Mouse (Mus musculus): ENCODE data around the gene Tigar. TPM values are rescaled to one million over a fixed set of nuclear protein-coding genes. Genes with fewer than 3 reads are reported as not detected.

The Tigar gene
- total RNA-seq (2021), result 10 to 100 TPM; 18.4 to 22.3 TPM
- long read RNA-seq, experiment 1, partial matches to known transcripts, result 0 of 11 reads
- long read RNA-seq, experiment 1, other reads (novel, unspliced or antisense), result 7 of 11 reads
- long read RNA-seq, experiment 2, partial matches to known transcripts, result 1 of 5 reads
- long read RNA-seq, experiment 2, other reads (novel, unspliced or antisense), result 3 of 5 reads

DNA sequence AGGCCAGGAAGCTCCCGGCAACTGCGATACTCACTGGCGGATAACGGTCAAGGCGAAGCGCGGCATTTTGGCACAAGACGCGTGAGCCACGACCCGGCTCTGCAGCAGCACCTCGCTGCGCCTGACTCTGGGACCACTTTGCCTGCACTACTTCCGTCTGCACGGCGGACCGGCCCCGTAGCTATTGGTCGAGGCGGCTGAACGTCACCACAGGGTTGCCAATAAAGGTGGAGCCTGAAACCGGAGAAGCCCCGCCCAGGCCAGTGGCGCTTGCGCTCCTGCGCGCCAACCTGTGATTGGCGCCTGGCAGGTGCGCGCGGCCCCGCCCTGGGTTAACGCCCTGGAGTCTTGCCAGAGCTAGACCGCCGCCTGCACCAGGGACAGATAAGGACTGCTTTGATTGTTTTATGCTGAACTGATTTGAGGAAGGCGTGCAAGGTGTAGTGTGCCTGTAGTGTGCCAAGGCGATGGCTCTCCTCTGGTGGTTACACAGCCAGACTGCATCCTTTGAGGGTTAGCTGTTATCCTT lies at the start of gene Tigar:
TSS of gene Tigar (minus strand) at position 156 of the 529 bp plus-strand sequence.
- DNase-seq, result peak; percentile 96

DNA sequence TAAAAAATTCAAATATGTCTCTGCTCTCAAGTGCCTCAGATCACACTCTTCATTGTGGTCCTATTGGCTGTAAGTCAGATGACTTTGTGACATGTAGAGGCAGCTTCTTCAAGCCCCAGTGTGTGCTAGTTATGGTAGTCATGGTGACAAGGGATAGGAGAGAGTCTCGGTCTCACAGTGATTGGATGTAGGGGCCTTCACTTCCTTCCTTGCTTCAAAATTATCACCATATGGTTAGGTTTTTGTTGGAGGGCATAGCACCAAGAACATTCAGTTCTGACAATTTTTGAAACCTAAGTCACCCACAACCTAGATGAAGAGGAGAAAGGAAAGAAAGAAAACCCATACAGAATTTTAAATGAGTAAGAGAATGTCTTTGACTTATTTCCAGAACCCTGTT lies 48.0 kb upstream of the Tigar start:
- no peak for DNase-seq

DNA sequence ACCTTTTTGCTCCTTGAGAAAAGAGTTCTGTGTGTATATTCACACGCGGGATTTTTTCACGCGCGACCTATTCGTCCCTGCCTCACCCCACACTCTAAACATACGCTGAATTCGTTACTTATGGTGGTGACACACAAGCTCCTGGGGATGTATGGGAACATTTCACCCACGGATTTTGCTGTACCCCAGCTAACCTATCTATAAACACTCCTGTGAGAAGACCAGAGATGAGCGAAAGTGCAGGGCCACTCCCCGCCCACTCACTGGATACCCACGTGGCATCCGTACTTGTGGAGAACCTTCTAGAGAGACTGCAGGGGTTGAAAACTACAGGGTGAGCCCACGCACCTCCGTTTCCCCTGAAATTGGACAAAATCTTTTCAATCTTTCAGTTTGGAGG lies 46.1 kb upstream of the Tigar start:
- DNase-seq, result peak; percentile 51 to 57

DNA sequence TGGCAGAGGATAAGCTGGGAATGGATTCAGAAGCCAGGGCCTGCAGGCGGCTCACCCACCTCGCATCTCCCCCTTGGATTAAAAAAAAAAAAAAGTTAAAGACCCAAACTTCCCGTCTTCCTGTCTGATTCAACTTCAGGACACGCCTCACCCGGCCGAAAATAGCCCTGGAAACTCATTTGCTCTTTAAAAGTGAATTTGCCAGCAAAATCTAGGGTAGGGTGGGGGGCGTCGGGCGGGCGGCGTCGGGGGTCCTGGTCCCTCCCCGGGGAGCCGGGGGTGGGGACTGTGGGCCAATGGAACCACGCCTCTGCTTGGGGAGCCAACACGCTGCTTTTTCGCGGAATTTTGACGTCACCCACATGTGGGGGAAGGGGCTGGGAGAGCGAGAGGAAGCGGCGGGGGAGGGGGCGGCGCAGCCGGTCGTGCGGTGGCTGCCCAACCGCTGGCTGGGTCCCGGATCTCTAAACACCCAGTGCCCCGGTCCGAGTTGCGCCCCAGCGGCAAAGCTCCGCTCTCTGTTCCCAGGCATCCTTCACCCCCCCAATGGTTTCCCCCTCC lies 45.4 kb upstream of the Tigar start:
- DNase-seq, result peak; percentile 79 to 89

DNA sequence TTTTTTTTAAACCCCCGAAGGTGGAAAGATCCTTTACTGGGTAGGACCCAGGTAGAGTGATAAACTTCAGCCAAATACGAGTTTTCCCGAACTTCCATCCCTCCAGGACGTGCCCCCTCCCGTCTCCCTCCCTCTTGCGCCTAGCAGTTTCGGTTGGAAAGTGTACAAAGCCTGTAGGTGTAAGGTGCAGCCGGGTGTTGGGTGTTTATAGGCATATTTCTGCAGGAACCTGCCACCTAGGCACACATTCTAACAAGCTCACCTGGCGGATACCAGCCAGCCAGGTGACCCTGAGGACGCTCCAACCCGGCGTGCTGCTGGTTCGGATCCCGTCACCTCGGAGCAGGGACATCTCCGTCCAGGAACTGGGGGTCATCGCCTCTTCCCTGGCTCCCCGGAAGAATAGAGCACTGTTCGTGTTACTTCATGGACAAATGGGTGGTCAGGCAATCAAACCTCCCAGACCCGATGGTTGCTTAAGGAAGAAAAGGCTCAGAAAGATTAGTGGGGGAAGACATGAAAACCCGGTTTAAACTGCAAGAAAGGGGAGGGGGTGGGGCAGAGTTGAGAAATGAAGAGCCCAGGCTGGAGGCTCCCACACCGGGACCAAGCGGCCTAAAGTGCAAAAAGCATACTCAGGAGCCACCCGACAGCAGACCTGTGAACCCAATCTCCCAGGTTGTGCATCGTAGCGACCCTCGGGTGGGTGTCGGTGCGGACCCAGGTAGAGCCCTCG lies 44.8 kb upstream of the Tigar start:
- no peak for DNase-seq

DNA sequence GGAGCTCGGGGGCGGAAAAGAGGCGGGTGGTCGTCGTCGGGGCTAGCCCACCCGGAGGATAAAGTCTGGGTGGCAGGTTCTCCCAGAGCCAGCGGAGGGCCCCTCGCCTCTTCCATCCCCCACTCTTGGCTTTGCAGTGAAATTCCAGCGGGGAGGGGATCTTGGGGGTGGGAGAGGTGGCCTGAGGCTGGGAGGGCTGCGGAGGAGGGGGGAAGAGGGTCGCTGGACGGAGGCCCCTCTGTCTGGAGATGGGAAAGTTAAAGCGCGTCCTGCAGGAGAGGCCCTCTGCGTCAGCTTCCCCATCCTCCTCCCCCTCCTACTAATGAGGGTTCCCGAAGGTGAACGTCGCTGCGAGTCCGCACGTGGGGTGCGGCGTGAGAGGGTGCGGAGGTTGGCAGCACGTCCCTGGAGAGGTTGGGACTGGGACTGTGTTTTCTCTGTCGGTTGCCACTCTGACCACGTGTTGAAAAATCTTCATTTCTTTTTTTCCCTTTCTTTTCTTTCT lies 44.0 kb upstream of the Tigar start:
- peak; percentile 80 to 82 for DNase-seq

DNA sequence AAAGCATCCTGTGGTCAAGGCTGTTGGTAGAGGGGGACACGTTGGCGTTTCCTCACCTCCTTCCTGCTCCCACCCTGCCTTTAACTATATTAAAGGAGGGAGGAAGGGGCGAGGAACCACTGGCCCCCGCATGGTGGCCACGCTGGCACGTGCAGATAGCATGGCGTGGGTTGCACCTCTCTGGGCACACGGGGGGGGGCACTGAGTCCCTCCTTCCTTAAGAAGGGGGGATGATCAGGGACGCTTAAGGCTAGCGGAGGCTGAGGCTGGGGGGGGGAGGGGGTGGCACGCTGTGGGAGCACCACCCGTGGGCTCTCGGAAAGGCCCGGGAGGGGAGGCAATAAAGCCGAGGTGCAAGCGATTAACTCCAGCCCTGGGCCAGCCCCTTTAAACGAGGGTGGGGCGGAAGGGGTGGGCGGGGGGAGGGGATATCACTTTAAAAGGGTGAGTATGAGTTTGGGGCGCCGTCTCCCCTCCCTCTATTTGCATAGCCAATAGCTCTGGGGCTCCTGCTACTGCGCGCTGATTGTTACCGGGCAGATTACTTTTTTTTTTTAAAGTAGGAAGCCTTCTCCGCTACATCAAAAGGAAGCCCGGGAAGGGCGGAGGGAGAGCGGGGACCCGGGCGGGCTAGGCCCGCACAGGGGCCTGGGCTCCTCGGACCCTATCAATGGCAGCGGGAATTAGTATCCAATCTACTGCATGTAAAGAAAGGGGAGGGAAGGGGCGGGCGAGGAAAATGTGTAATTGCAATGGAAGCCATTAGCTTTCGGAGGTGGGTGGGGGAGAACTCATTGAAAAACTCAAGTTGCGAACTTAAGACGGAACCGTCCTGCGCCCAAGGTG lies 43.0 kb upstream of the Tigar start, which contains the start of gene Ccnd2:
TSS of gene Ccnd2 (minus strand) at position 88 of the 846 bp plus-strand sequence.
- peak; percentile 83 for DNase-seq

DNA sequence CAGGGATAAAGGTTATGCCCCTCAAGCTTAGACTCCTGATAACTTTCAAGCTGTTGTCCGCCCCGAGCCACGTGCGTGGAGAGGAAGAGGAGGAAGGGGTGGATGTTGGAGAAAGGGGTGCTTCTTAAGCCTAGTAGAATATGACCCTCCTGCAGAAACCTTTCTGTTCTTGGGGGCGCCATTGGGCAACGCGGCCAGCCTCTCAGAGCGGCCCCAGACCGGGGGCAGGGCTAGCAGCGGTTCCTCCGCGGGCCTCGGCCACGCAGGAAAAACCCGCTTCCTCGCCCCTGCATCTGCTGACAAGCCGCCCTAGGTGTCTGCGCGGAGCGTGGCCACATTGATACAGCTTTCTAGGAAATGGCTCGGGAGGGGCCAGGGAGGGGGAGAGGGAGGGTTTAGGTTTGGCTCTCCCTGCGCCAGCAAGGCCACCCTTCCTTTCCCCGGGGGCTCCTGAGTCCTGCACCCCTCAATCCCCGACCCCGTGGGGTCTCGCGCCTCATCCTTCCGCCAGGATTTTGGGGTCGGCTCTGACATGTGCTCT lies 42.3 kb upstream of the Tigar start:
- peak; percentile 62 to 74 for DNase-seq

DNA sequence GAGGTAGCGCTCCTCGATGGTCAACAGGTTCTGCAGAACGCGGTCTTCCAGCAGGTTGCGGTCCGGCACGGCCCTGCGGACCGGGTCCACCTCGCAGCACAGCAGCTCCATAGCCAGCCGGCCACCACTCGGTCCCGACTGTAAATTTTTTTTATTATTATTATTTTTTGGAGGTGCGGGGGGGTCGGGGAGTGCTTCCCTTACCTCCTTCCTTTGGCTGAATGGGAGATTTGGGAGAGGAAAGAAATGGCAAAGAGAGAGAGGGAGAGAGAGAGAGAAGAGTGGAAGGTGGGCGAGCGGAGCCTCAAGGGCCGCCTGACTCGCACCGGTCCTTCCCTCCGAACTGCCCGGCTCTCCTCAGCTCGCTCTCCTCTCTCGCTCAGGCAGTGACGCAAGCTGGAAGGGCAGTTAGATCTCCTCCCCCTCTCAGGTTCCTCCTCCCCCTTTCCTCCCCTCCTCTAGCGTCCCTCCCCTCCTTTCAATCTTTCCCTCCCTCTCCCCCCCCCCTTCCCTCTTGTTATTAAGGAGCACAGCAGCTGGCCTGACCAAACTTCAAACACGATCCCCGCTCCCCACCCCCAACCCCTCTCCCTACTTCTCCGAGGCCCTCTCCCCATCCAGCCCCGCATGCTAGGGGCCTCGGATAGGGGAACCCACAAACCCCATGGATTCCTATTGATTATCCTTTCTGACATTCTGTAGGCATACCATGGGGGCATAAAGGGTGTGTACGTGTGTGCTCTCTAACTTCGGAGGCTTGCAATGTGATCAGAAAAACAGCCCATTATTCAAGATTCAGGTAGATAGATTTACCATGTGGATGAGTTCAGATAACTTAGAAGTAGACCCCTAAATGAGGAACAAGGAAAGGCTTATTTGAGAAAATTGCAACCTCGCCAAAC lies 41.6 kb upstream of the Tigar start:
- peak; percentile 90 to 91 for DNase-seq

DNA sequence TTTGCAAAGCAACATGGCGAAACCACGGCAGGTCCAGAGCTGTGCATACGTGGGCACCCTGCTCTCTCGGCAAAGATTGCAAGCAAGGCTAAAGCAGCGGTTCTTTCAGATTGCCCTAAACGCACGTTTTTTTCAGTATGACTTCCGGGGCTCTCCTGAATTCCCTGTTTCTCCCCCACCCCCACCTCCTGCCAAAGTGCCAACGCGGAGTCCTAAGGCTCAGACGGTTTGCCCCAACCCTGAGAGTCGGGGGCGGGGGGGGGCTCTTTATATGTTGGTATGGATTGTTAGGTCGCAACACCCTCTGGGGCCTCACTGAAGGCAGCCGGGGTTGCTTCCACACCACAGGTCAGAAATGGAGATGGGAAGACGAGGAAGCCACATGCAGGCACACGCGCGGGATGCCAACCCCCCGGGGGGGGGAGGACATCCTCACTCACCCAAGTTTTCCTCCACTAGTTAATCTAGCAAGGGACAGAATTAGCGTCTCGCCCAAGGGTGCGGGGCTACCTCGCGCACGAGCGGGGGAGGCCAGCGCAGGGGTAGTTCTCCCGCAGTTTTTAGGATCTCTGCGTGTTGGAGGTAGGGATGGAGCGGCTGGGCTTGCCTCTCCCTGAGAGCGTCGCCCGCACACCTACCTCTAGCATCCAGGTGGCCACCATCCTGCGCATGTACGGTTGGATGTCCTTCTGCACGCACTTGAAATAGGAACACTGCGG lies 40.7 kb upstream of the Tigar start:
- DNase-seq, result peak; percentile 51 to 71

DNA sequence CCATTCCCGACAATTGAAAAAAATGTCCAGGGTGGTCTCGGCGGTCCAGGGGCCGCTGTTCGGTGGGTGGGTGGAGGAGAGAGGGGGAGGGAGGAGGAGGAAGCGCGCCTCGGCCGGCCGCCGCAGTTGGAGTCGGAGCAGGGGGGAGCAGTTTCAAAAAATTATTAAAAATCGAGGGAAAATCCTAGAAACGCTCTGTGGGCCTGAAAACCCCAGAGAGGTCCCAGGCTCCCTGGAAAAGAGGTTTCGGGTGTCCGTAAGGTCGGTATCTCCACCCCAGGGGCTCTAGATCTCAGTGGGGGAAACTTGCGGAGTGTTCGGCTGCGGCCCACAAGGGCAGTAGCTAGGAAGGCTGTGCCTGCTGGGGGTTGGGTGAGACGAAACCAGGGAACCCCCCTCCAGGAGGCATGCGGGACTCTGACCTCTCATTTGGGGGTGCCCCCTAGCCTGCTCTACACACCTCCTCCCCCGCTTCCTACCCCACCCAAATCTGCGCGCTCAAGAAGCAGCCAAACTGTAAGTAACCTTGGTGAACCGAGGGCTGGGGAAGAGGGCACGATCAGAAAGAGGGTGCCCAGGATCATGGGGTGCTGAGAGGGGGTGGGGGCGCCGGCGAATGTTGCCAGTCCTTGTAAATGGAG lies 40.1 kb upstream of the Tigar start:
- DNase-seq, result peak; percentile 51 to 69

DNA sequence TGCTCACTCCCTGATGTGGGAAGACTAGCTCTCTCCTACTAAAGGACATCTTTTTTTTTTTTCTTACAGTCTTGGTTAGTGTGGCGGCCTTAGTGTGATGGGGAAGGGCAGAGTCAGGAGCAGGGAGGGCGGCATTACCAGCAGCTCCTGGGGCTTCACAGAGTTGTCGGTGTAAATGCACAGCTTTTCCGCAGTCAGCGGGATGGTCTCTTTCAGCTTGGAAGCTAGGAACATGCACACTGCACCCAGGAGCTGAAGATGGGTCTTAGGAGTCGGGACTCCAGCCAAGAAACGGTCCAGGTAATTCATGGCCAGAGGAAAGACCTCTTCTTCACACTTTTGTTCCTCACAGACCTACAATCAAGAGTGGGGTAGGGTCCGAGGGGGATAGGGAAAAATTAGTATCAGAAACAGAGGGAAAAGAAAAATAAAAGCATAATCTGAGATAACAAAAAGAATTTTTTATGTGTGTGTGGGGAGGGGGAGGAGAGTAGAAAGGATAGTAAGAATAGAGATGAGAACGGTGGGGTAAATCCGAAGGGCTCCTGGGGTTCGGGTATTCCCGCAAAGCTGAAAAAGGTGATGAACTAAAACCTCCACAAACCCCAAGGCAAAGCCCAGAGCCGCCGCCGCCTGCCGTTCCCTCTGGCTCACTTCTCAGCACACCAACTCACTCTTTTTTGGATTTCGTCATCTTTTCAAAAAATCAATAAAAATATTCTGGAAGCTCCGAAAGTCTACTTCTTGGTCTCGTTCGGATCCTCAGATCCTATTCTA lies 39.4 kb upstream of the Tigar start:
- peak; percentile 52 to 67 for DNase-seq

DNA sequence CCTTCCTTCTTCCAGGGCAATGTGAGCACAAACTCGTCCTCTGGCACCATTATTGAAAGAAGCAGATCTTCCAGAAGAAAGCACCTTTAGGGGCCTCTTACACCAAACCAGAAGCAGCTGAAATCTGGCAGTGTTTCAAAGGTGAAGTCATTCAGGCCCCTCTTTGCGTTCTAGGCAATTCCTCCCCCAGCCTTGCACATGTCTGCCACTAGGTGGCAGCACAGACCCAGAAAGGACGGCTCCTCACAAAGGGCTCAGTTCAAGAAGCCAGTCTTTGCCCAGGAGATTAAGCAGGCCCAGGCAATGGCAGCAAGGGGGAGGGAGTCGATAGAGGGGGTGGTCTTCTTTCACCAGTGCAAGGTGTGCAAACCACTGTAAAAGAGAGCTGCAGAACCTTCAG lies 38.3 kb upstream of the Tigar start:
- peak; percentile 90 for DNase-seq

DNA sequence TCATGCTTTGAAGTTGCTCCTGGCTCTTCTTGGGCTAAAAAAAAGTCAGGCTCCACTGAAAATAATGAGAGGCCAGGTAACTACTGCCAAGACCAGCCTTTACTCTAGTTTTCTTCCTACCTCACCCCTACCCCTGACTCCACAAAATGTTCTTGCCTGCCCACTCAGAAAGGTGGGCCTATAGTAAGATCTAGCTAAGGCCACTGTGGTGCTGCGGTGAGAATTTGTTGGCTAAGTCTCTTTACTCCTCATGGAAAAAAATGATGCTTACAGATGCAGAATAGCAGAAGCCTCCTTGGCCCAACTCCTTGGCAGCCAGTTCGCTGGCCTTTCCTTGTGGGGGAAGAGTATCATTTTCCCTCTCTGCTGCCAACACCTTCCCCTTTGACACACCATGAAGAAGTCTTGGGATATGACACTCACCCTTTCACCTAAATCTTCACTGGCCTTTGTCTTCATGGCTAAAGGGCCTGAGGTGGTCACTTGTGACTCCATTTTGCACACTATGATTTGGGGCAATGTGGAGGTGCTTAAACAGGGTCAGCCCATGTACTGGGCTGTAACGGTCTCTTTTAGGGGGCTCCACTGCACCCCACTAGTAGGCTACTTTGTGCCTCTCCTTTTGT lies 37.1 kb upstream of the Tigar start:
- DNase-seq, result no peak

DNA sequence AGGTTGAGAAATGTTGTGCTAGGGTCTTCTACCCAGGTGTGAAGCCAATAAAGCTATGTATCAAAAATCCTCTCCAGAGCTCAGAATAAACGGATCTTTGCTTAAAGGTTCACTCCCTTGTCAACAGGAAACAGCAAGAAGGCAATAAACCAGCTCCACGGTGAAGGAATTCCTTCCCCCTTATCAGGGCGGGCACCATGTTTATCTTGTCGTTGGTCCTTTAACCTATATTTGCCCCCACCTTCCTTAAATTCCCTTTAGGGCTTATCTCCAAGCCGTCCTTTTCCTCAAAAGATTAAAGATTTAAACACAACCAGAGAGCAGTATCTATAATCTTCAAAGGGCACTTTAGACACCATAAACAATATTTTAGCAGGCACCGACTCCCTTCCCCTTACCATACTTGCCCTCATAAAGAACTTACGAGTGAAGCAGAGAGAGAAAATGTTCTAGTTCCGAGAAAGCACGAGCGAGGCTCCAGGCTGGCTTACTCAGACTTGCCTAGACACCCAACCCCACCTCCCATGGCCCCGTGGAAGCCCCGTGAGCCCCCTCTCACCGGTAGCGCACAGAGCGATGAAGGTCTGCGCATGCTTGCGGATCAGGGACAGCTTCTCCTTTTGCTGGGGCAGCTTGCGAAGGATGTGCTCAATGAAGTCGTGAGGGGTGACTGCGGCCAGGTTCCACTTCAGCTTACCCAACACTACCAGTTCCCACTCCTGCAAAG lies 36.3 kb upstream of the Tigar start:
- no peak for DNase-seq

DNA sequence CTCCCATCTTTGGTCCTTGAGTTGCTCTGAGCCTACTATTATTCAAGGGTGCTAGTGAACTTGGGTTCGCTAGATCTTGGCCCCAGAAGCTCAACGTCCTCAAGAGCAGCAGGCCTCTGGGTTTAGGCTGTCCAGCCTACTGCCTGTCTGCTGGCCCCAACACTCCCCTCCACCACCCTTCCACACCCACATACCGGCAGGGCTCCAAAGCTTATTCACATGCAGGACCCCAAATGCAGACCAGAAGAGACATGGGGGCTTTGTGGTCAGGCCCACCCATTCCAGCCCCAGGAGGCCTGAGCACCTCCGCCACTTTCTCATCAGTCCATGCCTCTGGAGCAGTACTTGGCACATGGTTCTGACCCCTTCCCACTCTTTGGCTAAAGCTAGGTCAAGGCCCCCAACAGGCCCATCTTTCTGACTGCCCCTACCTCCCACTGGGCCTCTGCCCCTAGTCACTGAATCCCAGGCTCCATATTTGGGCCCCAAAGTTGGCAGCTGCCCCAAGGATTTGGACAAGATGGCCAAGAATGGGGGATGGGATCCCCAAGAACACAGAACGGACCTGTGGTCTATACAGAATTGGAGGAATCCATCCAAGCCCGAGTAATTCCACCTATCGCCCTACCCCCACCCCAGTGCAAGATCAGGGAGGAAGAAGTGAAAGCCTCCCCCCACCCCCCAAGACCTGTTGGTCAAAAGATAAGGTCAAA lies 34.4 kb upstream of the Tigar start:
- no peak for DNase-seq

DNA sequence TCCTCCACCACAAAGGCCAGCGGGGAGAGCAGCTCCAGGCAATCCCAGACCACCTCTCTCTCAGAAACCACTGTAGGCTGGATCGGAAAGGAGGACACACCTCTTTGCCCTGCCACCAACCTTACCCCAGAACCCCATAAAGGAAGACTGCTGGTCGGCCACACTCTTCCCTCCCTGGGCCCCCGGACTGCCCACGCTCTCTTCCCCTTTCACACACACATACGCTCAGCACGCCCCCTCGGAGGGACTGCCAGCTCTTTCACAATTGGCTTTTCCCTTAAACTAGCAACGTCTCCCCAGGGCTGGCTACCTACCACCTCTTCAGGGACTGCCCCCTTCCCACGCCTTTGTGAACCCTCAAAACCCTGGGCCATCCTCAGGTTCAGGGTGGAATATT lies 33.8 kb upstream of the Tigar start:
- DNase-seq, result no peak

Data from adrenal gland, postnatal 36 days (tissue).